In the genomic region with DNA sequence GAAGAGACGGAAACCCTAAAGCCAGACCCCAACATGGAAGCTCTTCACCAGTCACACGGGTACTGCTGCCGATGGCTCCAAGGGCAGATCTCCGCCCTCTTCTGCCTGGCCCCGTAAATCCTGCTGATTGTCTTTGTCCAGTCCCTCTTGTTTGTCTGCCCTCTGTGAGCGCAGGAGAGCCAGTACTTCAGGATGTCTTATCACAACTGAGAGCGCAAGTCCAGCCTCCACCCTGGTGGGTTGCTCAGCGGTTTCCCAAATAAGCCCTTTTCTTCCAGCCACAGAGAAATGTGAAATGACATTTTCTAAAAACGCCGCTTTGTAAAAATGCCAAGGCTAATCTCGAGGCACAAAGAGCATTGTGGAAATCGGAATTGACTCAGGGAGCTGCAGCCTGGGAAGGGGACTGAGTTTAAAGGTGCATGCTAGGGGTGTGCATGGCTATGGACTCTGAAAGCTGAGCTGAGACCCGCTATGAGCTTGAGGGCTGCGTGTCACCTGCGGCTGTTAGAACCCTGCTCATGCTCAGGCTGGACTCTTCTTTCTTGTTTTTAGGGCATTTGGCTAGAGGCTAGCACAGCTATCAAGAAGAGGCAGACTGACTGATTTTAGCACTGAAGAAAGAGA, we compare ENCODE assay signal across 25 mouse cellular contexts. TPM values are rescaled to one million over a fixed set of nuclear protein-coding genes. Genes with fewer than 3 reads are reported as not detected.
DNase-seq lines count a peak whose midpoint lies in the region; ATAC-seq lines count a peak whose summit lies in the region.
"Had no signal": no experiment of that assay in that cellular context is flagged by ENCODE, and none has a peak within 500 bp of the region (broad histone marks: within the 10 kb centered on the region; RNA-seq: fewer than 3 reads in every experiment).

No protein-coding gene starts in this region.

- no peak overlapping the region for H3K27ac ChIP-seq in embryonic facial prominence, embryonic 14.5 days (replicated peaks; ENCODE audit: low read depth, low read length)
- H3K27ac ChIP-seq in embryonic facial prominence, embryonic 10.5 days (replicated peaks) = no peak overlapping the region
- no peak overlapping the region for H3K27ac ChIP-seq in neural tube, embryonic 13.5 days (replicated peaks)
- H3K27ac ChIP-seq in midbrain, embryonic 13.5 days = peak overlapping the region; percentile 27; the same call in 1 of the 2 replicates
- H3K27ac ChIP-seq: embryonic facial prominence, embryonic 13.5 days; forebrain, embryonic 15.5 days; intestine, embryonic 15.5 days; kidney, postnatal 0 days; limb, embryonic 15.5 days; stomach, postnatal 0 days had no signal

- intact Hi-C loops in left cerebral cortex, postnatal 14 days (cut with DNase I) = no loop called here
- intact Hi-C loops in left cerebral cortex, postnatal 4 days (cut with DNase I) = no loop called here

- H3K4me1 ChIP-seq in embryonic facial prominence, embryonic 14.5 days (ENCODE audit: control insufficient read depth, insufficient read depth, low read length) = no peaks in the 10 kb centered on the region
- no peaks in the 10 kb centered on the region for H3K4me1 ChIP-seq in embryonic facial prominence, embryonic 10.5 days
- peaks cover 9% of the 10 kb centered on the region for H3K4me1 ChIP-seq in neural tube, embryonic 13.5 days (replicated peaks)
- H3K4me1 ChIP-seq in midbrain, embryonic 13.5 days (replicated peaks) = peaks cover 12% of the 10 kb centered on the region
- H3K4me1 ChIP-seq: embryonic facial prominence, embryonic 13.5 days; forebrain, embryonic 15.5 days; intestine, embryonic 15.5 days; limb, embryonic 15.5 days had no signal

- H3K9ac ChIP-seq in embryonic facial prominence, embryonic 14.5 days (ENCODE audit: low read depth, low read length) = no peak overlapping the region
- H3K9ac ChIP-seq in neural tube, embryonic 13.5 days = no peak overlapping the region
- H3K9ac ChIP-seq in midbrain, embryonic 13.5 days (replicated peaks) = no peak overlapping the region; the same call in 1 of the 2 replicates
- H3K9ac ChIP-seq: embryonic facial prominence, embryonic 13.5 days; forebrain, embryonic 15.5 days; intestine, embryonic 15.5 days; limb, embryonic 15.5 days; liver, postnatal 0 days had no signal

- peak; percentile 33 for DNase-seq in embryonic facial prominence, embryonic 14.5 days (ENCODE audit: low spot score)
- DNase-seq in embryonic facial prominence, embryonic 10.5 days (ENCODE audit: low spot score) = no peak
- no peak for DNase-seq in neural tube, embryonic 10.5 days (ENCODE audit: extremely low spot score, low spot score)
- no peak for DNase-seq in urinary bladder, postnatal 4 days (ENCODE audit: low spot score in 2 of 2)
- DNase-seq in left cerebral cortex, postnatal 14 days (ENCODE audit: low spot score in 2 of 2) = no peak
- no peak for DNase-seq in left cerebral cortex, postnatal 4 days
- DNase-seq: cerebellum, postnatal 10 days; liver, postnatal 0 days; lung, postnatal 4 days; thymus, postnatal 14 days had no signal

- no peaks in the 10 kb centered on the region for H3K9me3 ChIP-seq in embryonic facial prominence, embryonic 14.5 days (ENCODE audit: control insufficient read depth, low read length)
- no peaks in the 10 kb centered on the region for H3K9me3 ChIP-seq in embryonic facial prominence, embryonic 10.5 days
- H3K9me3 ChIP-seq in neural tube, embryonic 13.5 days = no peaks in the 10 kb centered on the region
- H3K9me3 ChIP-seq in midbrain, embryonic 13.5 days = no peaks in the 10 kb centered on the region
- H3K9me3 ChIP-seq: embryonic facial prominence, embryonic 13.5 days; intestine, embryonic 15.5 days; limb, embryonic 15.5 days had no signal

- H3K27me3 ChIP-seq in embryonic facial prominence, embryonic 14.5 days (replicated peaks; ENCODE audit: control insufficient read depth, insufficient read depth, low read length) = no peaks in the 10 kb centered on the region
- H3K27me3 ChIP-seq in embryonic facial prominence, embryonic 10.5 days (replicated peaks; ENCODE audit: low read depth, poor library complexity, severe bottlenecking) = no peaks in the 10 kb centered on the region
- no peaks in the 10 kb centered on the region for H3K27me3 ChIP-seq in neural tube, embryonic 13.5 days
- H3K27me3 ChIP-seq in midbrain, embryonic 13.5 days = no peaks in the 10 kb centered on the region
- H3K27me3 ChIP-seq: forebrain, embryonic 15.5 days; intestine, embryonic 15.5 days; limb, embryonic 15.5 days had no signal

- H3K36me3 ChIP-seq in embryonic facial prominence, embryonic 14.5 days (ENCODE audit: control insufficient read depth, insufficient read depth, low read length) = no peaks in the 10 kb centered on the region
- H3K36me3 ChIP-seq in embryonic facial prominence, embryonic 10.5 days (replicated peaks) = no peaks in the 10 kb centered on the region
- H3K36me3 ChIP-seq in neural tube, embryonic 13.5 days = no peaks in the 10 kb centered on the region
- H3K36me3 ChIP-seq in midbrain, embryonic 13.5 days = no peaks in the 10 kb centered on the region
- H3K36me3 ChIP-seq: embryonic facial prominence, embryonic 13.5 days; forebrain, embryonic 15.5 days; intestine, embryonic 15.5 days; limb, embryonic 15.5 days had no signal

- no peak overlapping the region for H3K4me3 ChIP-seq in embryonic facial prominence, embryonic 14.5 days (ENCODE audit: low read depth, low read length)
- no peak overlapping the region for H3K4me3 ChIP-seq in embryonic facial prominence, embryonic 10.5 days
- H3K4me3 ChIP-seq in neural tube, embryonic 13.5 days = no peak overlapping the region
- H3K4me3 ChIP-seq in midbrain, embryonic 13.5 days (replicated peaks) = no peak overlapping the region
- H3K4me3 ChIP-seq: embryonic facial prominence, embryonic 13.5 days; forebrain, embryonic 15.5 days; intestine, embryonic 15.5 days; limb, embryonic 15.5 days had no signal

- ATAC-seq in embryonic facial prominence, embryonic 14.5 days (ENCODE audit: low read depth) = no peak
- ATAC-seq in neural tube, embryonic 13.5 days (ENCODE audit: low read depth) = no peak
- ATAC-seq in midbrain, embryonic 13.5 days = peak; percentile 75
- ATAC-seq: forebrain, embryonic 15.5 days; intestine, embryonic 15.5 days; liver, postnatal 0 days; Patski had no signal

- H3K4me2 ChIP-seq in embryonic facial prominence, embryonic 14.5 days (ENCODE audit: low read depth, low read length) = no peak overlapping the region
- H3K4me2 ChIP-seq in neural tube, embryonic 13.5 days = peak overlapping the region; percentile 4; the same call in 1 of the 2 replicates
- H3K4me2 ChIP-seq in midbrain, embryonic 13.5 days (replicated peaks) = peak overlapping the region; percentile 22
- H3K4me2 ChIP-seq: embryonic facial prominence, embryonic 13.5 days; forebrain, embryonic 15.5 days; intestine, embryonic 15.5 days; limb, embryonic 15.5 days had no signal

- 53% methylated on average over 15 of the region's 15 CpGs for WGBS in embryonic facial prominence, embryonic 14.5 days
- WGBS in embryonic facial prominence, embryonic 10.5 days = 47% methylated on average over 15 of the region's 15 CpGs
- 35% methylated on average over 15 of the region's 15 CpGs for WGBS in neural tube, embryonic 13.5 days
- 14% methylated on average over 15 of the region's 15 CpGs for WGBS in midbrain, embryonic 13.5 days

RNA-seq across cellular contexts. Expression of a gene that starts 17.0 kb away (rescaled TPM):
- 2.2 and 2.3 TPM in 2 replicates for polyA plus RNA-seq in embryonic facial prominence, embryonic 14.5 days (2014; fragmentation: Nextera tagmentation; extraction: Ambion mirVana)
- polyA plus RNA-seq in embryonic facial prominence, embryonic 10.5 days (2016; fragmentation: Nextera tagmentation; extraction: Ambion mirVana) = 0.10 TPM in 1 of 2 replicates, not detected in the other
- polyA plus RNA-seq in neural tube, embryonic 13.5 days (2015; fragmentation: Nextera tagmentation; extraction: Ambion mirVana) = 0.27 and 0.33 TPM in 2 replicates
- polyA plus RNA-seq in midbrain, embryonic 13.5 days (2015; fragmentation: Nextera tagmentation; extraction: Ambion mirVana) = 0.19 and 0.28 TPM in 2 replicates
- total RNA-seq in left cerebral cortex, postnatal 14 days (2021) = 1 to 10 TPM; 1.5 to 1.6 TPM
- total RNA-seq in left cerebral cortex, postnatal 4 days (2021) = under 1 TPM in 1 of 2 experiments, not detected in 1; 0.14 TPM
- total RNA-seq: monocyte, adult 5-6 weeks; neutrophil, adult 5-6 weeks had no signal
- polyA plus RNA-seq: embryonic facial prominence, embryonic 13.5 days; liver, postnatal 0 days; Patski; stomach, postnatal 0 days had no signal

RNA-seq across cellular contexts. Expression of a gene that starts 27.7 kb away (rescaled TPM):
- not detected in 2 replicates for polyA plus RNA-seq in embryonic facial prominence, embryonic 14.5 days (2014; fragmentation: Nextera tagmentation; extraction: Ambion mirVana)
- not detected in 2 replicates for polyA plus RNA-seq in embryonic facial prominence, embryonic 10.5 days (2016; fragmentation: Nextera tagmentation; extraction: Ambion mirVana)
- not detected in 2 replicates for polyA plus RNA-seq in neural tube, embryonic 13.5 days (2015; fragmentation: Nextera tagmentation; extraction: Ambion mirVana)
- polyA plus RNA-seq in midbrain, embryonic 13.5 days (2015; fragmentation: Nextera tagmentation; extraction: Ambion mirVana) = not detected in 2 replicates
- total RNA-seq in left cerebral cortex, postnatal 14 days (2021) = under 1 TPM in 1 of 2 experiments, not detected in 1; 0.11 TPM
- not detected for total RNA-seq in left cerebral cortex, postnatal 4 days (2021)
- total RNA-seq: gastrocnemius, adult 8-10 months; heart, adult 8-10 months; heart, postnatal 25 days; layer of hippocampus, adult 8-10 months; monocyte, adult 5-6 weeks; neutrophil, adult 5-6 weeks had no signal
- polyA plus RNA-seq: embryonic facial prominence, embryonic 13.5 days; forebrain, embryonic 15.5 days; intestine, embryonic 15.5 days; kidney, postnatal 0 days; limb, embryonic 15.5 days; liver, postnatal 0 days; Patski; stomach, postnatal 0 days had no signal

RNA-seq across cellular contexts. Expression of a gene that starts 45.7 kb away (rescaled TPM):
- 8.8 and 12.1 TPM in 2 replicates for polyA plus RNA-seq in embryonic facial prominence, embryonic 14.5 days (2014; fragmentation: Nextera tagmentation; extraction: Ambion mirVana)
- 18.1 and 21.5 TPM in 2 replicates for polyA plus RNA-seq in embryonic facial prominence, embryonic 10.5 days (2016; fragmentation: Nextera tagmentation; extraction: Ambion mirVana)
- 21.7 and 22.2 TPM in 2 replicates for polyA plus RNA-seq in neural tube, embryonic 13.5 days (2015; fragmentation: Nextera tagmentation; extraction: Ambion mirVana)
- polyA plus RNA-seq in midbrain, embryonic 13.5 days (2015; fragmentation: Nextera tagmentation; extraction: Ambion mirVana) = 26.0 and 27.5 TPM in 2 replicates
- total RNA-seq in left cerebral cortex, postnatal 14 days (2021) = 10 to 100 TPM; 10.0 to 12.1 TPM
- 10 to 100 TPM; 16.0 to 18.5 TPM for total RNA-seq in left cerebral cortex, postnatal 4 days (2021)
